Mouse (Mus musculus): ENCODE measurements around the gene Atp6v0a2. TPM values are rescaled to one million over a fixed set of nuclear protein-coding genes. Genes with fewer than 3 reads are reported as not detected.

The Atp6v0a2 gene
- polyA plus RNA-seq, 1 experiment = 22.8 TPM

GRCm38 (mm10) chr5:124713741-124714140 lies 85.4 kb downstream of the Atp6v0a2 start:
- Histone ChIP-seq H3K36me3 (ENCODE audit: control insufficient read depth, insufficient read depth) (peaks cover 41% of the 10 kb centered on the region), H3K79me3 (ENCODE audit: low read depth) (no peaks in the 10 kb centered on the region), H3ac (ENCODE audit: control insufficient read depth, insufficient read length, low read depth) (no peak overlapping the region), H3K27me3 (ENCODE audit: control insufficient read depth, insufficient read depth, insufficient read length) (no peaks in the 10 kb centered on the region), H3K79me2 (ENCODE audit: control insufficient read depth, insufficient read depth) (no peaks in the 10 kb centered on the region), H3K4me3 (ENCODE audit: insufficient read depth, poor library complexity, severe bottlenecking) (no peak overlapping the region)
- no peak for TF ChIP-seq MYOG (IDR thresholded peaks at IDR 0.05; ENCODE audit: control insufficient read depth, extremely low read depth, insufficient read length)
- TF ChIP-seq MYOD1 (IDR thresholded peaks at IDR 0.05; ENCODE audit: control insufficient read depth, insufficient read length, low read depth) = no peak
- TF ChIP-seq FOSL1 (IDR thresholded peaks at IDR 0.05; ENCODE audit: insufficient read depth, low read length, poor library complexity, severe bottlenecking) = no peak
- TF ChIP-seq MAX (IDR thresholded peaks at IDR 0.05) = no peak

GRCm38 (mm10) chr5:124715135-124715534 lies 86.8 kb downstream of the Atp6v0a2 start:
- H3ac ChIP-seq (ENCODE audit: control insufficient read depth, insufficient read length, low read depth) = no peak overlapping the region
- no peaks in the 10 kb centered on the region for H3K79me2 ChIP-seq (ENCODE audit: control insufficient read depth, insufficient read depth)
- TF ChIP-seq FOSL1 (IDR thresholded peaks at IDR 0.05; ENCODE audit: insufficient read depth, low read length, poor library complexity, severe bottlenecking) = no peak
- no peak for TF ChIP-seq MYOG (IDR thresholded peaks at IDR 0.05; ENCODE audit: control insufficient read depth, extremely low read depth, insufficient read length)
- TF ChIP-seq CTCF (IDR thresholded peaks at IDR 0.05; ENCODE audit: control insufficient read depth, insufficient read depth, insufficient read length) = no peak
- no peak for TF ChIP-seq USF1 (IDR thresholded peaks at IDR 0.05; ENCODE audit: low read depth)
- no peak for TF ChIP-seq MAX (IDR thresholded peaks at IDR 0.05)
- no peak for TF ChIP-seq CEBPB (IDR thresholded peaks at IDR 0.05; ENCODE audit: low read depth)
- no peak for TF ChIP-seq MYOD1 (IDR thresholded peaks at IDR 0.05; ENCODE audit: control insufficient read depth, insufficient read length, low read depth)
- no peaks in the 10 kb centered on the region for H3K27me3 ChIP-seq (ENCODE audit: control insufficient read depth, insufficient read depth, insufficient read length)
- H3K79me3 ChIP-seq (ENCODE audit: low read depth) = no peaks in the 10 kb centered on the region
- H3K36me3 ChIP-seq (ENCODE audit: control insufficient read depth, insufficient read depth) = peaks cover 43% of the 10 kb centered on the region
- no peak overlapping the region for H3K4me3 ChIP-seq (ENCODE audit: insufficient read depth, poor library complexity, severe bottlenecking)

GRCm38 (mm10) chr5:124717969-124718368 lies 89.6 kb downstream of the Atp6v0a2 start:
- Histone ChIP-seq H3ac (ENCODE audit: control insufficient read depth, insufficient read length, low read depth) (no peak overlapping the region), H3K27me3 (ENCODE audit: control insufficient read depth, insufficient read depth, insufficient read length) (no peaks in the 10 kb centered on the region), H3K79me3 (ENCODE audit: low read depth) (no peaks in the 10 kb centered on the region), H3K79me2 (ENCODE audit: control insufficient read depth, insufficient read depth) (no peaks in the 10 kb centered on the region), H3K36me3 (ENCODE audit: control insufficient read depth, insufficient read depth) (peaks cover 37% of the 10 kb centered on the region), H3K4me3 (ENCODE audit: insufficient read depth, poor library complexity, severe bottlenecking) (no peak overlapping the region)
- no peak for TF ChIP-seq FOSL1 (IDR thresholded peaks at IDR 0.05; ENCODE audit: insufficient read depth, low read length, poor library complexity, severe bottlenecking)
- TF ChIP-seq MYOG (IDR thresholded peaks at IDR 0.05; ENCODE audit: control insufficient read depth, extremely low read depth, insufficient read length) = no peak
- TF ChIP-seq MAX (IDR thresholded peaks at IDR 0.05) = no peak
- no peak for TF ChIP-seq MYOD1 (IDR thresholded peaks at IDR 0.05; ENCODE audit: control insufficient read depth, insufficient read length, low read depth)
- no peak for TF ChIP-seq CEBPB (IDR thresholded peaks at IDR 0.05; ENCODE audit: low read depth)
- no peak for TF ChIP-seq USF1 (IDR thresholded peaks at IDR 0.05; ENCODE audit: low read depth)
- TF ChIP-seq CTCF (IDR thresholded peaks at IDR 0.05; ENCODE audit: control insufficient read depth, insufficient read depth, insufficient read length) = no peak

- H3K27me3 ChIP-seq (ENCODE audit: control insufficient read depth, insufficient read depth, insufficient read length) = no peaks in the 10 kb centered on the region
- H3K36me3 ChIP-seq (ENCODE audit: control insufficient read depth, insufficient read depth) = peaks cover 35% of the 10 kb centered on the region
- H3K79me2 ChIP-seq (ENCODE audit: control insufficient read depth, insufficient read depth) = no peaks in the 10 kb centered on the region
- H3K79me3 ChIP-seq (ENCODE audit: low read depth) = no peaks in the 10 kb centered on the region
- TF ChIP-seq MYOD1 (IDR thresholded peaks at IDR 0.05; ENCODE audit: control insufficient read depth, insufficient read length, low read depth) (no peak), MAX (IDR thresholded peaks at IDR 0.05) (no peak), FOSL1 (IDR thresholded peaks at IDR 0.05; ENCODE audit: insufficient read depth, low read length, poor library complexity, severe bottlenecking) (no peak), CTCF (IDR thresholded peaks at IDR 0.05; ENCODE audit: control insufficient read depth, insufficient read depth, insufficient read length) (no peak), CEBPB (IDR thresholded peaks at IDR 0.05; ENCODE audit: low read depth) (no peak), USF1 (IDR thresholded peaks at IDR 0.05; ENCODE audit: low read depth) (no peak), MYOG (IDR thresholded peaks at IDR 0.05; ENCODE audit: control insufficient read depth, extremely low read depth, insufficient read length) (no peak)
- no peak overlapping the region for H3ac ChIP-seq (ENCODE audit: control insufficient read depth, insufficient read length, low read depth)
- no peak overlapping the region for H3K4me3 ChIP-seq (ENCODE audit: insufficient read depth, poor library complexity, severe bottlenecking)
Observed at GRCm38 (mm10) chr5:124718396-124718795, 90.0 kb downstream of the Atp6v0a2 start.

- Histone ChIP-seq H3K79me3 (ENCODE audit: low read depth) (no peaks in the 10 kb centered on the region), H3K36me3 (ENCODE audit: control insufficient read depth, insufficient read depth) (peaks cover 21% of the 10 kb centered on the region), H3K79me2 (ENCODE audit: control insufficient read depth, insufficient read depth) (no peaks in the 10 kb centered on the region), H3ac (ENCODE audit: control insufficient read depth, insufficient read length, low read depth) (no peak overlapping the region), H3K4me3 (ENCODE audit: insufficient read depth, poor library complexity, severe bottlenecking) (no peak overlapping the region), H3K27me3 (ENCODE audit: control insufficient read depth, insufficient read depth, insufficient read length) (no peaks in the 10 kb centered on the region)
- TF ChIP-seq FOSL1 (IDR thresholded peaks at IDR 0.05; ENCODE audit: insufficient read depth, low read length, poor library complexity, severe bottlenecking) = no peak
- TF ChIP-seq MYOG (IDR thresholded peaks at IDR 0.05; ENCODE audit: control insufficient read depth, extremely low read depth, insufficient read length) = no peak
- no peak for TF ChIP-seq CTCF (IDR thresholded peaks at IDR 0.05; ENCODE audit: control insufficient read depth, insufficient read depth, insufficient read length)
- no peak for TF ChIP-seq USF1 (IDR thresholded peaks at IDR 0.05; ENCODE audit: low read depth)
- TF ChIP-seq MAX (IDR thresholded peaks at IDR 0.05) = no peak
- no peak for TF ChIP-seq CEBPB (IDR thresholded peaks at IDR 0.05; ENCODE audit: low read depth)
- TF ChIP-seq MYOD1 (IDR thresholded peaks at IDR 0.05; ENCODE audit: control insufficient read depth, insufficient read length, low read depth) = no peak
Observed at GRCm38 (mm10) chr5:124723125-124723524, 94.7 kb downstream of the Atp6v0a2 start.

- Histone ChIP-seq H3K79me3 (ENCODE audit: low read depth) (no peaks in the 10 kb centered on the region), H3ac (ENCODE audit: control insufficient read depth, insufficient read length, low read depth) (no peak within 1 kb of the TSS), H3K27me3 (ENCODE audit: control insufficient read depth, insufficient read depth, insufficient read length) (no peaks in the 10 kb centered on the region), H3K79me2 (ENCODE audit: control insufficient read depth, insufficient read depth) (no peaks in the 10 kb centered on the region), H3K36me3 (ENCODE audit: control insufficient read depth, insufficient read depth) (peaks cover 13% of the 10 kb centered on the region), H3K4me3 (ENCODE audit: insufficient read depth, poor library complexity, severe bottlenecking) (no peak within 1 kb of the TSS)
- no peak for TF ChIP-seq FOSL1 (IDR thresholded peaks at IDR 0.05; ENCODE audit: insufficient read depth, low read length, poor library complexity, severe bottlenecking)
- TF ChIP-seq MYOG (IDR thresholded peaks at IDR 0.05; ENCODE audit: control insufficient read depth, extremely low read depth, insufficient read length) = no peak
- TF ChIP-seq CTCF (IDR thresholded peaks at IDR 0.05; ENCODE audit: control insufficient read depth, insufficient read depth, insufficient read length) = no peak
- TF ChIP-seq MYOD1 (IDR thresholded peaks at IDR 0.05; ENCODE audit: control insufficient read depth, insufficient read length, low read depth) = no peak
- no peak for TF ChIP-seq MAX (IDR thresholded peaks at IDR 0.05)
- no peak for TF ChIP-seq CEBPB (IDR thresholded peaks at IDR 0.05; ENCODE audit: low read depth)
- no peak for TF ChIP-seq USF1 (IDR thresholded peaks at IDR 0.05; ENCODE audit: low read depth)
Observed at GRCm38 (mm10) chr5:124724997-124725396, 96.6 kb downstream of the Atp6v0a2 start, which contains the start of gene Dnah10. Gene Dnah10, plus strand, starts transcription at chr5:124725085.

Measured in C2C12 (cell line).